Mouse (Mus musculus) heart, embryonic 13.5 days (tissue): ENCODE results near the gene Rufy3. TPM values are rescaled to one million over a fixed set of nuclear protein-coding genes. Genes with fewer than 3 reads are reported as not detected.
"Not testable (repeated sequence)": the region's sequence is repeated elsewhere in the genome, so short reads cannot be mapped to it uniquely, and the experiment has no call there.

Experiments used
- ATAC-seq: fragments of 200-750 bp; cut with Nextera tagmentation; 2 replicates; pipeline ENCODE4 v1.8.0; 2017; ENCODE audit warnings: moderate TSS enrichment; ENCODE audit not compliant: insufficient number of reproducible peaks, low FRiP score, low TSS enrichment; ENCODE audit errors: extremely low read depth
- H3K27ac ChIP-seq: fragments of 300-500 bp; sonication (generic); replicated peaks from 2 replicates; pipeline ENCODE4 v1.5.1; 2015; ENCODE audit warnings: moderate library complexity, mild to moderate bottlenecking, inconsistent platforms
- H3K27me3 ChIP-seq: fragments of 300-500 bp; sonication (generic); replicated peaks from 2 replicates; pipeline ENCODE4 v1.6.1; 2015; ENCODE audit warnings: mild to moderate bottlenecking, inconsistent platforms
- H3K36me3 ChIP-seq: fragments of 300-500 bp; sonication (generic); 2 replicates; pipeline ENCODE4 v1.6.1; 2015; ENCODE audit warnings: mild to moderate bottlenecking, inconsistent platforms
- H3K4me1 ChIP-seq: fragments of 300-500 bp; sonication (generic); 2 replicates; pipeline ENCODE4 v1.6.1; 2015; ENCODE audit warnings: inconsistent platforms
- H3K4me2 ChIP-seq: fragments of 300-500 bp; sonication (generic); 2 replicates; pipeline ENCODE4 v1.6.1; 2015; ENCODE audit warnings: inconsistent platforms, mild to moderate bottlenecking, moderate library complexity
- H3K4me3 ChIP-seq: fragments of 300-500 bp; sonication (generic); 2 replicates; pipeline ENCODE4 v1.5.1; 2015; ENCODE audit warnings: moderate library complexity, mild to moderate bottlenecking, inconsistent platforms
- H3K9ac ChIP-seq: fragments of 300-500 bp; sonication (generic); 2 replicates; pipeline ENCODE4 v1.6.1; 2015; ENCODE audit warnings: inconsistent platforms, mild to moderate bottlenecking, moderate library complexity
- H3K9me3 ChIP-seq: fragments of 300-500 bp; sonication (generic); 2 replicates; pipeline ENCODE4 v1.6.1; 2016; ENCODE audit warnings: inconsistent platforms
- WGBS: fragments of 180-500 bp; shearing (Covaris S2); methylation state at CpG from one replicate; pipeline ENCODE4 v1.1.7; 2015; ENCODE audit warnings: mixed read lengths; 5-methylcytosine and 5-hydroxymethylcytosine counted together
- polyA plus RNA-seq: library from polyadenylated mRNA; unstranded; fragments of >200 nt; fragmentation: Nextera tagmentation; extraction: Ambion mirVana; gene quantifications from 2 replicates; pipeline ENCODE4 v1.2.1, GENCODE M21; 2015

Rufy3 gene
- 8.5 and 9.2 TPM in 2 replicates for polyA plus RNA-seq

DNA sequence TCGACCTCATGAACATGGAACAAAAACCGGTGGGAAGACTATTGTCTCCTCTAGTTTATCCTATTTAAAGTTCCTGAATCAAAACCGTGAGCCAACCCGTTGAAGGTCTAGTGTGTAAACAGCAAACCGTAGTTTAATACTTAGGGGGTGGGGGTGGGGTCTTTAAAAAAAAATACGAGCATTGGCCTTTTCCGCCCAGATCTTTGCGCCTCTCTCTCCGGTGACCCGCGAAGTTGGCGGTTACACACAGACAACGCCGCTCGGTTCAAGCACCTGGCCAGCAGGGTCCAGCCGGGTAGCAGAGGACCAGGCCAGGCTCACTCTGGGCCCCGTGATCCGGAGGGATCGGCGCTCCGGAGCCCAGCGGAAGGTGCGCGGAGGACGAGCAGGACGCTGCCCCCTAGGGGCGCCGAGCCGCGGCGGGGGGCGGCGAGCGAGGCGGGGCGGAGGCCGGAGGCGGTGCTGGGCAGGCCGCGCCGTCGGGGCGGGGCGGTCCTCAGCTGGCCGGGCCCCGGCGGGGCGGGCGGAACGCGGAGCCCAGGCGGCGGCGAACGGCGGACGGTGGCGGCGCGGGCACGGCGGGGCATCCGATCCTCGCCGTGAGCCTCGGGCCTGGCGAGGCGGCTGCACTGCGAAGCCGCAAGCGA, at the start of gene Rufy3:
Rufy3 (plus strand) TSS at position 540 of the 647 bp plus-strand sequence.
- Histone ChIP-seq H3K27me3 (no peaks in the 10 kb centered on the region), H3K9me3 (no peaks in the 10 kb centered on the region), H3K36me3 (0 out of 2 replicates have a peak, but pooled peaks cover 5% of the 10 kb centered on the region), H3K27ac (peak within 1 kb of the TSS; percentile 95), H3K4me1 (peaks cover 22% of the 10 kb centered on the region), H3K9ac (peak within 1 kb of the TSS; percentile 95), H3K4me2 (peak within 1 kb of the TSS; percentile 89), H3K4me3 (peak within 1 kb of the TSS; percentile 92)
- ATAC-seq, result peak; percentile 89
- under 1% methylated on average over 59 of the region's 71 CpGs for WGBS

DNA sequence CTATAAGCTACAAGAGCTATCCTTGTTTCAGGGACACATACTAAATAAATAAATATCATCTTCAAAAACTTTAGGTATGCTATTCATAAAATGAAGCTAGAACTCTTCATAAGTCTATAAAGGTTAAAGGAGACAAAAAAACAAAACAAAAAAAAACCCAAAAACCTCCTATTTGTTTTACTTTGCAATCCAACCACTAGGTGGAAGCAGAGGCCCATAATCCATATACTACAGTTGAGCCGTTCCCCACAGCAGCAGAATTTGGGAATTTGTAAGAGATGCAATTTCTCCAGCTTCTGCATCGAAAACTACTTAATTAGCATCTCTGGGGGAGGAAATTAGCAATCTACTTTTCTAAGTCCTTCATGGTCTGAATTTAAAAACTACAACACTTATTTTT, 45.6 kb upstream of the Rufy3 start:
- no peaks in the 10 kb centered on the region for H3K4me1 ChIP-seq
- no peak for ATAC-seq
- no peak overlapping the region for H3K9ac ChIP-seq
- H3K36me3 ChIP-seq, result no peaks in the 10 kb centered on the region
- 4% methylated on average over 2 of the region's 2 CpGs for WGBS
- H3K4me3 ChIP-seq, result no peak overlapping the region
- H3K27ac ChIP-seq, result no peak overlapping the region
- no peaks in the 10 kb centered on the region for H3K27me3 ChIP-seq
- no peaks in the 10 kb centered on the region for H3K9me3 ChIP-seq
- H3K4me2 ChIP-seq, result no peak overlapping the region

DNA sequence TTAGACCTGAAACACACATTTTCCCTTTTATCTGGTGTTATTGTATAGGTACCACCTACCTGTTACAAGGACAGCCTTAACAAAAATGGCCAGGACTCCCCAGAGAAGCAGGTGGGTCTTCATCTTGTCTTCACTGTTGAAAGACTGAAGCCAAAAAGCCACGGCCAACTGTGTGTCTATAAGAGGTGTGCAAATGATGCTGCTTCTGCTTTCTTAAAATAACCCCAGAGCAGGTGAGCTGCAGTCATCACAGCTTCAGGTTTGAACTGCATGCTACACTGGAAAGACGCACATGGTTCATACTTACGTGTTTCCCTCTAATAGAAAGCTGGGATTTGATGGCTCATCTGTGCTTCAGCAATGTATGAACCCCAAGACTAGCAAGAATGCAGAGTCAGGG, 37.2 kb upstream of the Rufy3 start, which contains the start of gene Jchain:
Jchain (minus strand) TSS at position 235 of the 400 bp plus-strand sequence.
- peaks cover 3% of the 10 kb centered on the region for H3K4me1 ChIP-seq
- no peak within 1 kb of the TSS for H3K4me2 ChIP-seq
- WGBS, result 73% methylated on average over 3 of the region's 3 CpGs
- no peak within 1 kb of the TSS for H3K27ac ChIP-seq
- no peaks in the 10 kb centered on the region for H3K27me3 ChIP-seq
- H3K9me3 ChIP-seq, result no peaks in the 10 kb centered on the region
- H3K9ac ChIP-seq, result no peak within 1 kb of the TSS
- H3K4me3 ChIP-seq, result no peak within 1 kb of the TSS
- H3K36me3 ChIP-seq, result no peaks in the 10 kb centered on the region
- no peak for ATAC-seq

DNA sequence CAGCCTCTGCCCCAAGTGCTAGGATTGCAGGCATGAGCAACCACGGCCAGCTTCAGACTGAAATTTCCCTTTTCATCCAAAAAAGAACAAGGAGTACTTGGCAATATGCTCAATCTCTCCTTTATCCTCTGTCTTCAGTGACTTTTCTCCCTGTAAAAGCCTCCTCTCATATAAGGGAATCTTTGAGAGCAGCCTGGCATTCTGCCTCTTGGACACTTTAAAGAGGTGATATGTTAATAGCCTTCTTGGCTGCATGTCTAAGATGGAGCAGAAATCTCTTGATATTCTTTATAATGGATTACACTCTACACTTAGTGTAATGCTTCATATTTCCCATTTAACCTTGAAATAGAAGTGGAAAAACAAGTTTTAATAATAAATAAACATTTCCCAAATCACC, 33.9 kb upstream of the Rufy3 start:
- Histone ChIP-seq H3K4me1 (peaks cover 8% of the 10 kb centered on the region), H3K4me3 (no peak overlapping the region), H3K27me3 (no peaks in the 10 kb centered on the region), H3K4me2 (no peak overlapping the region), H3K9ac (no peak overlapping the region), H3K36me3 (no peaks in the 10 kb centered on the region), H3K9me3 (no peaks in the 10 kb centered on the region), H3K27ac (peak overlapping the region; percentile 36; the same call in 1 of the 2 replicates)
- 48% methylated on average over 1 of the region's 1 CpGs for WGBS
- no peak for ATAC-seq

DNA sequence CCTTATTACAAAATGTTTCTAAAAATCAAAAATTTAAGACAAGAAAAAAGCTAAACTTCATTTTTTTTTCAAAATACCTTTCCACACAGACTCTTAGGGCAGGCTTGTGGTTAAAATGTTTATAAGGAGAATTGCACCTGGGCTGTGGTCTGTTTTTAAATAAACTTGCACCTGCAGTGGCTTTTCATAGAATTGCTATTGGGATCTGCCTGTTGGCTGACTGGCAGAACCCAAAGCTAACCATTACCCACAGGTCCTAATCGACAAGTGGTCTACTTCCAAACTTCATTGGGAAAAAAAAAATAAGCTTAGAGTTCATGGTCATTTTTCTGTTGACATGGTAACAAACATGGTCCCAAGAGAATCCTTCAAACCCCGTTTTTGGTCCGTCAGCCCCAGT, 30.1 kb upstream of the Rufy3 start:
- 74% methylated on average over 3 of the region's 3 CpGs for WGBS
- H3K4me2 ChIP-seq, result no peak overlapping the region
- H3K27me3 ChIP-seq, result no peaks in the 10 kb centered on the region
- H3K9me3 ChIP-seq, result no peaks in the 10 kb centered on the region
- H3K4me3 ChIP-seq, result no peak overlapping the region
- ATAC-seq, result no peak
- H3K27ac ChIP-seq, result no peak overlapping the region
- H3K9ac ChIP-seq, result no peak overlapping the region
- H3K4me1 ChIP-seq, result peaks cover 8% of the 10 kb centered on the region
- no peaks in the 10 kb centered on the region for H3K36me3 ChIP-seq

DNA sequence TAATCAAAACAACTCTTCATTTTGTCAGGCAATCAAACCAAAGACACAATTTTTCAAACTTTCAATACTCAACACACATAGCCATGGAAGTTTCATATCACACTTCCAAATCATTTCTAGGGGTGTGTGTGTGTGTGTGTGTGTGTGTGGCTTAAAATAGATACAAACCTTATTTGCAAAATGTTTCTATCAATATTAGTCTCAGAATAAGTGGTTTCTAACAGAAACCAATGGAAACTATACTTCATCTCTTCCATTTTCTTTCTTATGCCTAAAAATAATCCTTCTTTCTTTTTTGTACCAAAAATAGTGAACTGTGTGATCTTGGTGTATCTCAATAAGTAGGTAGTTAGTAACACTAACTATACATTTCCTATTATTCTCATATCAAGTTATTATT, 24.0 kb upstream of the Rufy3 start:
- Histone ChIP-seq H3K27ac (no peak overlapping the region), H3K4me3 (no peak overlapping the region), H3K27me3 (no peaks in the 10 kb centered on the region), H3K9ac (no peak overlapping the region), H3K36me3 (no peaks in the 10 kb centered on the region), H3K9me3 (no peaks in the 10 kb centered on the region), H3K4me2 (no peak overlapping the region), H3K4me1 (no peaks in the 10 kb centered on the region)
- no peak for ATAC-seq

DNA sequence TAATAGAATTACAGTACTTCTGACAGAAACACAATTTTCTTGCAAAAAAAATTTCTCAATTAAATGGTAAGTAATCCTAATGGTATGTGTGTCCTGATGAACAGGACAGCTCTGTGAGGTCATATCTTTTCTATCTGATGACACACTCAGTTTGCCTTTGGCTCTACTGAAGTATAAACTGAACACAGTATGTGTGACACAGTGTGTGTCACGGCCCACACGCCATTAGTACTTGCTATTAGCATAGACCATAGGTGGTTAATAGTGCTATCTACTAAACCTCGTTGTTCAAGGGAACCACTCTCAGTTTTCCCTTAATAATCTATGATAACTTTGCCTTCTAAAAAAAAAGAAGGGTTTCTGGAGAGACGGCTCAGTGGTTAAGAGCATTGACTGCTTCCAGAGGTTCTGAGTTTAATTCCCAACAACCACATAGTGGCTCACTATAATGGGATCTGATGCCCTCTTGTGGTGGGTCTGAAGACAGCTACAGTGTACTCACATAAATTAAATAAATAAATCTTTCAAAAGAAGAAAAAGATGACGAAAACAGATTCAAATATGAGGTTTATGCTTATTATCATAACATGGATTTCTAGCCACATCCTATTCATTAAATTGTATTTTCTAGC, 22.1 kb upstream of the Rufy3 start:
- Histone ChIP-seq H3K4me1 (no peaks in the 10 kb centered on the region), H3K4me3 (no peak overlapping the region), H3K9ac (no peak overlapping the region), H3K27ac (no peak overlapping the region), H3K9me3 (no peaks in the 10 kb centered on the region), H3K36me3 (no peaks in the 10 kb centered on the region), H3K27me3 (no peaks in the 10 kb centered on the region), H3K4me2 (no peak overlapping the region)
- WGBS, result 55% methylated on average over 5 of the region's 5 CpGs
- no peak for ATAC-seq

DNA sequence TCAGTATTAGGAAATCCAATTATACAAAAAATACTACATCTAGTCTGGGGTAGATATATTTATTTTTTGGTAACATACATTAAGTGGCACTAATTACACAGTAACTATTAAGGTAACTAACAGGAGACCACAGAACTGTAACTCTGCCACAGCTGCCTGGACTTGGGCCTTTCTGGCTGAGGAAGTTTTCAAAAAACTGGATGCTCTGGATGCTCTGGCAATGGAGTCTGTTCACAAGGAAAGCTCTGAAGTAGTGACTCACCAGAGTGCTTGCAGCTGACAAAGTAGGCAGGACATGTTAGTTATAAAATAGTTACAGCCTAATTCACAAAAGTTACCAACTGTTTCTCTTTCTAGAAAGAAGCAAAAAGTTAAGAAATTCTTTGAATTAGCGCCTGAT, 20.4 kb upstream of the Rufy3 start:
- H3K4me3 ChIP-seq, H3K4me2 ChIP-seq, H3K27ac ChIP-seq, H3K9ac ChIP-seq, ATAC-seq, H3K27me3 ChIP-seq, H3K36me3 ChIP-seq, H3K9me3 ChIP-seq, H3K4me1 ChIP-seq: not testable (repeated sequence)
- 76% methylated on average over 1 of the region's 1 CpGs for WGBS

DNA sequence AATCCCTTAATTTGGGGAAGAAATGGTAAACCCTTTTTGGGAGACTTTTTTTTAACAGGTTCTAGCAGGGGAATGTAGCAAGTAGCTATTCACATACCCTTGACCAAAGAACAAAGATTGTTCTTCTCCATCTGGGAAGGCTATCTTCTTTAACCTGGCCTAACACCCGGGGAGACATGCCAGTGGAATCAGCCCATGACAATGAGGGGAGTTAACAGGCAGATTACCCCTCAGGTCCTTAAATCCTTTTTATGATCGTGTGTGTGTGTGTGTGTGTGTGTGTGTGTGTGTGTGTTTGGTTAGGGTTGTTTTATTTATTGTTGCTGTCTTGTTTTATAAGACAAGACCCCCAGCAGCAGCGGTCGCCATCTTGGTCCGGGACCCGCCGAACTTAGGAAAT, 19.3 kb upstream of the Rufy3 start:
- H3K9ac ChIP-seq, result no peak overlapping the region
- no peaks in the 10 kb centered on the region for H3K36me3 ChIP-seq
- 65% methylated on average over 7 of the region's 7 CpGs for WGBS
- H3K4me2 ChIP-seq, result no peak overlapping the region
- H3K9me3 ChIP-seq, result no peaks in the 10 kb centered on the region
- no peak for ATAC-seq
- no peak overlapping the region for H3K27ac ChIP-seq
- no peaks in the 10 kb centered on the region for H3K4me1 ChIP-seq
- no peak overlapping the region for H3K4me3 ChIP-seq
- no peaks in the 10 kb centered on the region for H3K27me3 ChIP-seq

DNA sequence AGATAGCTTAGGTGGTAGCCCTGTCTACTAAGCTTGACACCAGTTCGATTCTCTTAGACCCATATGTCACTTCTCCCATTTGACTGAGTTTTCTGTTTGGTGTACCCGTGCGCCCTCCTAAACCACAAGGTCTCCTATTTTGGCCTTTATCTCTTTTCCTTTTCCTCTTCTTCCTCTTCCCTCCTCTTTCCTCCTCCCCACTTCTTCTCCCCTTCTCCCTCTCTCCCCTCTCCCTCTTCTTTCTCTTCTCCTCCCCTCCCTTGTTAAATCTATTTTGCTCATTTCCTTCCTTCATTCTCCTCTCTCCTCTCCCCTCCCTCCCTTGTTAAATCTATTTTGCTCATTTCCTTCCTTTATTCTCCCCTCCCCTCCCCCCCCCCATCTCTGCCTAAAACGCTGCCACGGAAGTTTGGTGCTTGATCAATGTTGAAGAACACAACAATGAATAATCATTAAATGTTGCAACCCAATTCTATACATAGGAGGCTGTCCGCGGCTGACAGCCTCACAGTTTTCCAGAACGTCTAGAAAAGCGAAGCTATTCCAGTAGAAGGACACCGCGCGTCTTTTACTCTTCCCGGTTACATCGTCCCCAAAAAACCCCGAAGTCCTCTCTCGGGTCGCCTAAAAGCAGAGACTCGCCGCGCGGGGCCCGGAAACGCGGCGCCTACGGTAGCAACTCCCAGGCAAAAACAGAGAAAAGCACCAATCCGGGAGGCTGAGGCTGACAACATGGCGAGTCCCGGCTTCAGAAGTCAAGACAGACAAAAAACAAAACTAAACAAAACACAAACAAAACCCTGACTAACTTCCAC, 11.4 kb upstream of the Rufy3 start:
- H3K27me3 ChIP-seq, result no peaks in the 10 kb centered on the region
- H3K4me2 ChIP-seq, result peak overlapping the region; percentile 90
- peak overlapping the region; percentile 96 for H3K27ac ChIP-seq
- peak overlapping the region; percentile 74 for H3K4me3 ChIP-seq
- 7% methylated on average over 29 of the region's 29 CpGs for WGBS
- peak; percentile 29; the same call in 1 of the 2 replicates for ATAC-seq
- H3K4me1 ChIP-seq, result peaks cover 23% of the 10 kb centered on the region
- no peaks in the 10 kb centered on the region for H3K9me3 ChIP-seq
- peak overlapping the region; percentile 94 for H3K9ac ChIP-seq
- H3K36me3 ChIP-seq, result peaks cover 23% of the 10 kb centered on the region

DNA sequence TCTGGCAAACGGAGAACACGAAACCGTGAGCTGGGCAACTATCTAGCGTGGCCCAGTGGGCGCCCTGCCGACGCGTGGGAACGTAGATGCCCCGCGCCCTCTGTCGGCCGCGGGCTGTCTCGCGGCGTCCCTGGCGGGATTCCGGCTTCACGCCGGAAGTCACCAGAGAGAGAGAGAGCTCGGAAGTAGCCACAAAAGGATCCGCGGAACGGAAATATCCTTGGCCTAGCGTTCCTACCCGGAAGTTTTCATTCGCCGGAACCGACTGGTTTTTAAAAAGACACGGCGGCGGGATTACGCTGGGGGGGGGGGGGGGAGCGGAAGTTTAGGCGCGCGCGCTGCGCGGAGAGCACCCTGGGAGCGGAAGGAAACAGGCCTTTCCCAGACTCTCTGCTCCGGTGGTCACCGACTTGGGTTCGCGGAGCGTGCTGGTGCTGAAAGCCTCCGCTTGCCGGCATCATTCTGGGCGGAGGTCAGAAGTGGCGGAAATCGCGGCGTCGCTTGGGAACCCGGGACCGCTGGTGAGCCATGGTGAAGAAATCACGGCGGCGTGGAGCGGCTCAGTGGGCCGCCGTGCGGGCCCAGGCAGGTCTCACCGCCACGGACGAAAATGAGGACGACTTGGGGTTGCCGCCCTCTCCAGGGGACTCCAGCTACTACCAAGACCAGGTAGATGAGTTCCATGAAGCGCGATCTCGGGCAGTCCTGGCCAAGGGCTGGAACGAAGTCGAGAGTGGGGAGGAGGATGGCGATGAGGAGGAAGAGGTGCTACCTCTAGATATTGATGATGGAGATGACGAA, 10.6 kb upstream of the Rufy3 start, which contains the start of gene Utp3:
Utp3 (plus strand) TSS at position 377 of the 801 bp plus-strand sequence.
- ATAC-seq, result peak; percentile 88
- Histone ChIP-seq H3K9me3 (no peaks in the 10 kb centered on the region), H3K4me2 (peak within 1 kb of the TSS; percentile 90), H3K9ac (peak within 1 kb of the TSS; percentile 94), H3K4me3 (peak within 1 kb of the TSS; percentile 74), H3K36me3 (peaks cover 23% of the 10 kb centered on the region), H3K27ac (peak within 1 kb of the TSS; percentile 96), H3K4me1 (peaks cover 23% of the 10 kb centered on the region), H3K27me3 (no peaks in the 10 kb centered on the region)
- under 1% methylated on average over 75 of the region's 76 CpGs for WGBS
